Mouse (Mus musculus): ENCODE measurements around the gene Tmem231. TPM values are rescaled to one million over a fixed set of nuclear protein-coding genes. Genes with fewer than 3 reads are reported as not detected.

Gene Tmem231
- polyA plus RNA-seq, 1 experiment from 2014 or later: 15.3 TPM

GRCm38 (mm10) chr8:111877711-111878110, 56.0 kb downstream of the Tmem231 start:
- Histone ChIP-seq H3K4me1 (replicated peaks; ENCODE audit: control insufficient read depth, insufficient read depth, low read length) (peaks cover 8% of the 10 kb centered on the region), H3K36me3 (replicated peaks; ENCODE audit: control insufficient read depth, insufficient read depth) (no peaks in the 10 kb centered on the region), H3K27me3 (ENCODE audit: control insufficient read depth, insufficient read depth, low read length) (no peaks in the 10 kb centered on the region), H3K27ac (no peak overlapping the region), H3K4me2 (replicated peaks) (no peak overlapping the region), H3K9ac (no peak overlapping the region), H3K9me3 (ENCODE audit: control insufficient read depth, low read length) (no peaks in the 10 kb centered on the region), H3K4me3 (replicated peaks; ENCODE audit: low read length) (no peak overlapping the region)
- 69% methylated on average over 9 of the region's 9 CpGs for WGBS
- DNase-seq (ENCODE audit: low spot score): no peak
- no peak for ATAC-seq (ENCODE audit: low FRiP score)

- DNase-seq (ENCODE audit: low spot score) (peak; percentile 98), ATAC-seq (ENCODE audit: low FRiP score) (peak; percentile 99)
- no peaks in the 10 kb centered on the region for H3K9me3 ChIP-seq (ENCODE audit: control insufficient read depth, low read length)
- H3K27me3 ChIP-seq (ENCODE audit: control insufficient read depth, insufficient read depth, low read length): no peaks in the 10 kb centered on the region
- under 1% methylated on average over 50 of the region's 53 CpGs for whole genome bisulfite sequencing
- peak within 1 kb of the TSS; percentile 69; the same call in 1 of the 2 replicates for H3K27ac ChIP-seq
- H3K4me1 ChIP-seq (replicated peaks; ENCODE audit: control insufficient read depth, insufficient read depth, low read length): peaks cover 8% of the 10 kb centered on the region
- peak within 1 kb of the TSS; percentile 86 for H3K4me3 ChIP-seq (replicated peaks; ENCODE audit: low read length)
- peak within 1 kb of the TSS; percentile 67 for H3K4me2 ChIP-seq (replicated peaks)
- no peaks in the 10 kb centered on the region for H3K36me3 ChIP-seq (replicated peaks; ENCODE audit: control insufficient read depth, insufficient read depth)
- peak within 1 kb of the TSS; percentile 73 for H3K9ac ChIP-seq
Measured at GRCm38 (mm10) chr8:111876355-111876948, 57.2 kb downstream of the Tmem231 start, which contains the start of gene Tmem170. Gene Tmem170 (minus strand): TSS chr8:111876750.

DNA sequence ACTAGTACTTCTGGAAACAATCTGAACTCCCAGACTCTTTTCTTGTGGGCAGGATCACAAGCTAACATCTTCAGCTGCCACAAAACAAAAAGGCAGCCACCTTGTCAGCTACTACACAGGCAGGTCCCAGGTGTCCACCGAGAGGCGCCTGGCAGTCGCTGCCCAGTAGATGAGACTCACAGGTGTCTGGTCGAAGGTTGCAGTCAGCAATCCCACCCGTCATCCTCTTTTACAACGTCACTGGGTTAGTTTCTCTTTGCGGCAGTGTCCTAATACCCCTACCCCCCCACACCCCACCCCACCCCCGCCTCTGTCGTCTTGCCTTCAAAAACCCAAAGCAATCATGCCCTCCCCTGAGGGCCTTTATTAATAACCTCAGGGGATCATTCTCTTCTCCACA, 57.9 kb downstream of the Tmem231 start:
- Histone ChIP-seq H3K4me1 (replicated peaks; ENCODE audit: control insufficient read depth, insufficient read depth, low read length) (peaks cover 8% of the 10 kb centered on the region), H3K4me3 (replicated peaks; ENCODE audit: low read length) (peak overlapping the region; percentile 86), H3K36me3 (replicated peaks; ENCODE audit: control insufficient read depth, insufficient read depth) (no peaks in the 10 kb centered on the region), H3K27ac (no peak overlapping the region), H3K27me3 (ENCODE audit: control insufficient read depth, insufficient read depth, low read length) (no peaks in the 10 kb centered on the region), H3K4me2 (replicated peaks) (peak overlapping the region; percentile 67), H3K9me3 (ENCODE audit: control insufficient read depth, low read length) (no peaks in the 10 kb centered on the region), H3K9ac (peak overlapping the region; percentile 73)
- WGBS: 27% methylated on average over 9 of the region's 9 CpGs
- DNase-seq (ENCODE audit: low spot score): no peak
- ATAC-seq (ENCODE audit: low FRiP score): no peak

GRCm38 (mm10) chr8:111871278-111871677, 62.4 kb downstream of the Tmem231 start:
- H3K4me1 ChIP-seq (replicated peaks; ENCODE audit: control insufficient read depth, insufficient read depth, low read length): peaks cover 8% of the 10 kb centered on the region
- H3K27me3 ChIP-seq (ENCODE audit: control insufficient read depth, insufficient read depth, low read length): no peaks in the 10 kb centered on the region
- WGBS: 87% methylated on average over 3 of the region's 3 CpGs
- DNase-seq (ENCODE audit: low spot score): no peak
- H3K9me3 ChIP-seq (ENCODE audit: control insufficient read depth, low read length): no peaks in the 10 kb centered on the region
- H3K4me2 ChIP-seq (replicated peaks): no peak overlapping the region
- H3K36me3 ChIP-seq (replicated peaks; ENCODE audit: control insufficient read depth, insufficient read depth): no peaks in the 10 kb centered on the region
- H3K9ac ChIP-seq: no peak overlapping the region
- H3K4me3 ChIP-seq (replicated peaks; ENCODE audit: low read length): no peak overlapping the region
- H3K27ac ChIP-seq: no peak overlapping the region
- no peak for ATAC-seq (ENCODE audit: low FRiP score)

DNA sequence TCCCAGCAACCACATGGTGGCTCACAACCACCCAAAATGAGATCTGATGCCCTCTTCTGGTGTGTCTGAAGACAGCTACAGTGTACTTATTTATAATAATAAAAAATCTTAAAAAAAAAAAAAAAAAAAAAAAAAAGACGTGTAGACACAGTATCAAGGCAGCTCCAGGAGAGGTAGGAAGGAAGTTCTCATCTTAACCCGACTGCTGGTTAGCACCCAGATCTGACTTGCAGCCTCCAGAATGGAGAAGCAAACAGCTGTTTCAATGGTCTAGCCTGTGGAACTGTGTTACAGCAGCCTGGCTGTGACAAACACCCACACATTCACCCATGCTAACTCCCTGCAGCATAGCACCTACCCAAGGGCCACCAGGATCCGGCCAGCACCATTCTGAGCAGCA, 63.3 kb downstream of the Tmem231 start:
- Histone ChIP-seq H3K4me3 (replicated peaks; ENCODE audit: low read length) (no peak overlapping the region), H3K9ac (no peak overlapping the region), H3K9me3 (ENCODE audit: control insufficient read depth, low read length) (no peaks in the 10 kb centered on the region), H3K4me2 (replicated peaks) (no peak overlapping the region), H3K36me3 (replicated peaks; ENCODE audit: control insufficient read depth, insufficient read depth) (peaks cover 7% of the 10 kb centered on the region), H3K27ac (no peak overlapping the region), H3K4me1 (replicated peaks; ENCODE audit: control insufficient read depth, insufficient read depth, low read length) (0 out of 2 replicates have a peak, but pooled peaks cover under 1% of the 10 kb centered on the region), H3K27me3 (ENCODE audit: control insufficient read depth, insufficient read depth, low read length) (no peaks in the 10 kb centered on the region)
- DNase-seq (ENCODE audit: low spot score): no peak
- ATAC-seq (ENCODE audit: low FRiP score): no peak
- WGBS: 88% methylated on average over 3 of the region's 3 CpGs

- H3K36me3 ChIP-seq (replicated peaks; ENCODE audit: control insufficient read depth, insufficient read depth): peaks cover 13% of the 10 kb centered on the region
- H3K27ac ChIP-seq: no peak overlapping the region
- no peak overlapping the region for H3K9ac ChIP-seq
- DNase-seq (ENCODE audit: low spot score) (no peak), ATAC-seq (ENCODE audit: low FRiP score) (no peak)
- no peaks in the 10 kb centered on the region for H3K4me1 ChIP-seq (replicated peaks; ENCODE audit: control insufficient read depth, insufficient read depth, low read length)
- H3K4me3 ChIP-seq (replicated peaks; ENCODE audit: low read length): no peak overlapping the region
- H3K9me3 ChIP-seq (ENCODE audit: control insufficient read depth, low read length): no peaks in the 10 kb centered on the region
- 63% methylated on average over 2 of the region's 2 CpGs for WGBS
- no peaks in the 10 kb centered on the region for H3K27me3 ChIP-seq (ENCODE audit: control insufficient read depth, insufficient read depth, low read length)
- H3K4me2 ChIP-seq (replicated peaks): no peak overlapping the region
Measured at GRCm38 (mm10) chr8:111868664-111869063, 65.0 kb downstream of the Tmem231 start.

- ATAC-seq (ENCODE audit: low FRiP score): no peak
- H3K4me1 ChIP-seq (replicated peaks; ENCODE audit: control insufficient read depth, insufficient read depth, low read length): no peaks in the 10 kb centered on the region
- no peak overlapping the region for H3K4me3 ChIP-seq (replicated peaks; ENCODE audit: low read length)
- no peak for DNase-seq (ENCODE audit: low spot score)
- no peaks in the 10 kb centered on the region for H3K27me3 ChIP-seq (ENCODE audit: control insufficient read depth, insufficient read depth, low read length)
- H3K9ac ChIP-seq: no peak overlapping the region
- H3K9me3 ChIP-seq (ENCODE audit: control insufficient read depth, low read length): no peaks in the 10 kb centered on the region
- H3K36me3 ChIP-seq (replicated peaks; ENCODE audit: control insufficient read depth, insufficient read depth): peaks cover 13% of the 10 kb centered on the region
- H3K27ac ChIP-seq: no peak overlapping the region
- 87% methylated on average over 6 of the region's 6 CpGs for WGBS
- no peak overlapping the region for H3K4me2 ChIP-seq (replicated peaks)
Measured at GRCm38 (mm10) chr8:111865857-111866256, 67.8 kb downstream of the Tmem231 start.

DNA sequence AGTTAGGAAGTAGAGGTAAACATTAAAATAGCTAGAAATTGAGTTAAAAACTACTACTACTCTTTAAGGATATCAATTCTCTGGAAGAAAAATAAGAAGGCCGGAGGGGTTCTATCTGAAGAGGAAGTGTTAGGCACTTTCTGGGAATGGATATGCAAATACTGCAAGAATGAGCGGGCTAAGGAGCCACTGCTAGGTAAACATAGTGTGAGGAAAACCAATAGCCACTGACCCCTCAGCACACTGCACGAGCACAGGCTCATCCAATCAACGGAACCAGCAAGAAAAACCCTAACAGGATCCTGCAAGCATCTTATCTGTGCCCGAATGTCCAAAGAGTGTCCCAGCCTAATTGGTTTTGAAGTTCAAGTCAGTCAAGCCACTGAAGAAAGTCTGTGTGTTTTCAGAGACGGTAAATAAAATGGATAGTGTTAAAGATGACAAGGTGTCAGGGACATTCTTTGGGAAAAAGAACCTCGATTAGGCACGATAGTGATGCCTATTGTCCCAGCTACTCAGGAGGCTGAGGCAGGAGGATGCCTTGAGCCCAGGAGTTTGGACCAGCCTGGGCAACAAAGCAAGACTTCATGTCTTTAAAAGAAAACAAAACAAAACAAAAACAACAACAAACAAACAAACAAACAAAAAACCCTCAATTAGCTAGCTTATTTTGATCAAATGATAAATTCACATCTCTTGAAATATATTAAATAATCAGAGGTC, 68.4 kb downstream of the Tmem231 start:
- no peak overlapping the region for H3K4me3 ChIP-seq (replicated peaks; ENCODE audit: low read length)
- H3K4me2 ChIP-seq (replicated peaks): no peak overlapping the region
- peaks cover 13% of the 10 kb centered on the region for H3K36me3 ChIP-seq (replicated peaks; ENCODE audit: control insufficient read depth, insufficient read depth)
- DNase-seq (ENCODE audit: low spot score): no peak
- no peak overlapping the region for H3K27ac ChIP-seq
- no peak for ATAC-seq (ENCODE audit: low FRiP score)
- no peaks in the 10 kb centered on the region for H3K27me3 ChIP-seq (ENCODE audit: control insufficient read depth, insufficient read depth, low read length)
- H3K9ac ChIP-seq: no peak overlapping the region
- no peaks in the 10 kb centered on the region for H3K4me1 ChIP-seq (replicated peaks; ENCODE audit: control insufficient read depth, insufficient read depth, low read length)
- no peaks in the 10 kb centered on the region for H3K9me3 ChIP-seq (ENCODE audit: control insufficient read depth, low read length)
- WGBS: 95% methylated on average over 8 of the region's 8 CpGs

DNA sequence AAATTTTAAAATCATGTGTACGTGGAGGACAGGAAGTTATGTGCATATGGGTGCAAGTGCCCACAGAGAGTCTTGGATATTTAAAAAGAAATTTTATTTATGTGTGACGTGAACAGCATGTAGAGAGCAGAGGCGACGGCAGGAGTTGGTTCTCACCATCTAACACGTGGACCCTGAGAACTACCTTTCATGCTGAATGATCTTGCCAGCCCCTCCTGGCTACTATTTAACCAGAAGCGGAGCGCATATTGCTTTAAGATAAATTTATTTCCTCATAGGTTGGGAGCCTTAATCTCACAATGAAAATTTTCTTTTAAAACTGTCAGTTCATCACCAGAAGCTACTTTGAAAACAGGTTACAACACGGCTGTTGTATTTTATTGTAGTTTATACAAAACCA, 69.0 kb downstream of the Tmem231 start:
- WGBS: 95% methylated on average over 8 of the region's 8 CpGs
- no peak overlapping the region for H3K27ac ChIP-seq

More for the DNA sequence above, 69.0 kb downstream of the Tmem231 start:
- ATAC-seq (ENCODE audit: low FRiP score) (no peak), DNase-seq (ENCODE audit: low spot score) (no peak)
- no peaks in the 10 kb centered on the region for H3K4me1 ChIP-seq (replicated peaks; ENCODE audit: control insufficient read depth, insufficient read depth, low read length)
- H3K36me3 ChIP-seq (replicated peaks; ENCODE audit: control insufficient read depth, insufficient read depth): peaks cover 13% of the 10 kb centered on the region
- no peak overlapping the region for H3K4me2 ChIP-seq (replicated peaks)
- no peak overlapping the region for H3K9ac ChIP-seq
- no peak overlapping the region for H3K4me3 ChIP-seq (replicated peaks; ENCODE audit: low read length)
- H3K27me3 ChIP-seq (ENCODE audit: control insufficient read depth, insufficient read depth, low read length): no peaks in the 10 kb centered on the region
- no peaks in the 10 kb centered on the region for H3K9me3 ChIP-seq (ENCODE audit: control insufficient read depth, low read length)

Data from hindbrain, embryonic 14.5 days (tissue).